Mouse (Mus musculus) megakaryocyte, embryonic 14.5 days (primary cell): ENCODE data around the gene Rab20.

Experiments
- FLI1 ChIP-seq: IDR thresholded peaks from 2 replicates; pipeline ENCODE4 v1.6.1; 2012; ENCODE audit warnings: low read length, inconsistent platforms, mixed read lengths
- GATA1 ChIP-seq: IDR thresholded peaks from 3 replicates; pipeline ENCODE4 v1.6.1; 2012; ENCODE audit warnings: mixed read lengths, low read length, inconsistent platforms, borderline replicate concordance

- TF ChIP-seq FLI1 (no peak), GATA1 (no peak)
Observed at GRCm38 (mm10) chr8:11443611-11444010, 34.9 kb downstream of the Rab20 start.
